Mouse (Mus musculus) kidney, embryonic 14.5 days (tissue): ENCODE measurements at regions not wholly inside any gene's neighbourhood (a gene's known extent, or its start where the extent isn't known, plus 50 kb on each side); places are given as distances from the start of the nearest gene placed in this dataset.
A peak's percentile ranks its signal among the peaks of the same experiment; 100 is the strongest.

ENCODE experiments used
- ATAC-seq: fragments of 200-750 bp; cut with Nextera tagmentation; 2 replicates; pipeline ENCODE4 v1.8.0; 2017; ENCODE audit warnings: moderate number of reproducible peaks, mild to moderate bottlenecking, moderate TSS enrichment, moderate library complexity; ENCODE audit not compliant: low FRiP score, low TSS enrichment
- H3K27ac ChIP-seq: fragments of 300-500 bp; sonication (generic); 2 replicates; pipeline ENCODE4 v1.5.1; 2014; ENCODE audit warnings: low read depth, mild to moderate bottlenecking, low read length, moderate library complexity, mixed read lengths
- H3K27me3 ChIP-seq: fragments of 300-500 bp; sonication (generic); 2 replicates; pipeline ENCODE4 v1.6.1; 2014; ENCODE audit warnings: mild to moderate bottlenecking, low read length; ENCODE audit not compliant: control insufficient read depth, insufficient read depth
- H3K36me3 ChIP-seq: fragments of 300-500 bp; sonication (generic); 2 replicates; pipeline ENCODE4 v1.6.1; 2014; ENCODE audit warnings: low read length, mixed read lengths; ENCODE audit not compliant: control insufficient read depth, insufficient read depth
- H3K4me1 ChIP-seq: fragments of 300-500 bp; sonication (generic); 2 replicates; pipeline ENCODE4 v1.6.1; 2014; ENCODE audit warnings: low read length, mixed read lengths; ENCODE audit not compliant: control insufficient read depth, insufficient read depth
- H3K4me2 ChIP-seq: fragments of 300-500 bp; sonication (generic); replicated peaks from 2 replicates; pipeline ENCODE4 v1.6.1; 2014; ENCODE audit warnings: low read depth, mild to moderate bottlenecking, low read length
- H3K4me3 ChIP-seq: fragments of 300-500 bp; sonication (generic); 2 replicates; pipeline ENCODE4 v1.5.1; 2014; ENCODE audit warnings: mild to moderate bottlenecking, low read length
- H3K9ac ChIP-seq: fragments of 300-500 bp; sonication (generic); 2 replicates; pipeline ENCODE4 v1.6.1; 2014; ENCODE audit warnings: low read depth, mild to moderate bottlenecking, low read length, moderate library complexity
- H3K9me3 ChIP-seq: fragments of 300-500 bp; sonication (generic); 2 replicates; pipeline ENCODE4 v1.6.1; 2016; ENCODE audit warnings: low read length; ENCODE audit not compliant: control insufficient read depth
- WGBS: fragments of 180-500 bp; shearing (Covaris S2); extraction: QIAGEN DNeasy Blood & Tissue Kit; methylation state at CpG from one replicate; pipeline ENCODE4 v1.1.7; 2014; 5-methylcytosine and 5-hydroxymethylcytosine counted together

GRCm38 (mm10) chr8:107821522-107821921, 120.9 kb upstream of the Zfhx3 start:
- Histone ChIP-seq H3K4me2 (no peak overlapping the region), H3K36me3 (no peaks in the 10 kb centered on the region), H3K27me3 (no peaks in the 10 kb centered on the region), H3K4me1 (peaks cover 16% of the 10 kb centered on the region; the same call in 1 of the 2 replicates), H3K9me3 (no peaks in the 10 kb centered on the region), H3K27ac (no peak overlapping the region), H3K4me3 (no peak overlapping the region), H3K9ac (no peak overlapping the region)
- peak; percentile 60; the same call in 1 of the 2 replicates for ATAC-seq
- WGBS = 24% methylated on average over 6 of the region's 6 CpGs

GRCm38 (mm10) chr8:107824096-107824495, 118.3 kb upstream of the Zfhx3 start:
- Histone ChIP-seq H3K4me1 (peaks cover 16% of the 10 kb centered on the region; the same call in 1 of the 2 replicates), H3K36me3 (no peaks in the 10 kb centered on the region), H3K27ac (no peak overlapping the region), H3K9me3 (no peaks in the 10 kb centered on the region), H3K9ac (no peak overlapping the region), H3K4me2 (peak overlapping the region; percentile 45), H3K27me3 (no peaks in the 10 kb centered on the region), H3K4me3 (peak overlapping the region; percentile 27)
- no peak for ATAC-seq
- WGBS = 21% methylated on average over 7 of the region's 7 CpGs

- H3K27ac ChIP-seq = no peak overlapping the region
- ATAC-seq = no peak
- 2% methylated on average over 14 of the region's 14 CpGs for WGBS
- H3K9me3 ChIP-seq = no peaks in the 10 kb centered on the region
- no peaks in the 10 kb centered on the region for H3K36me3 ChIP-seq
- H3K4me1 ChIP-seq = peaks cover 16% of the 10 kb centered on the region; the same call in 1 of the 2 replicates
- peak overlapping the region; percentile 45 for H3K4me2 ChIP-seq
- H3K4me3 ChIP-seq = peak overlapping the region; percentile 27
- no peaks in the 10 kb centered on the region for H3K27me3 ChIP-seq
- H3K9ac ChIP-seq = peak overlapping the region; percentile 1; the same call in 1 of the 2 replicates
These were observed 117.8 kb upstream of the Zfhx3 start for GRCm38 (mm10) chr8:107824640-107825039.

- no peak for ATAC-seq
- no peak overlapping the region for H3K27ac ChIP-seq
- H3K9ac ChIP-seq = no peak overlapping the region
- H3K4me3 ChIP-seq = no peak overlapping the region
- H3K36me3 ChIP-seq = no peaks in the 10 kb centered on the region
- WGBS = 51% methylated on average over 17 of the region's 17 CpGs
- no peaks in the 10 kb centered on the region for H3K9me3 ChIP-seq
- no peak overlapping the region for H3K4me2 ChIP-seq
- no peaks in the 10 kb centered on the region for H3K27me3 ChIP-seq
- H3K4me1 ChIP-seq = 0 out of 2 replicates have a peak, but pooled peaks cover 7% of the 10 kb centered on the region
These were observed 114.8 kb upstream of the Zfhx3 start for GRCm38 (mm10) chr8:107827500-107828125.

- Histone ChIP-seq H3K9me3 (no peaks in the 10 kb centered on the region), H3K27me3 (no peaks in the 10 kb centered on the region), H3K4me1 (0 out of 2 replicates have a peak, but pooled peaks cover 7% of the 10 kb centered on the region), H3K4me3 (no peak overlapping the region), H3K4me2 (no peak overlapping the region), H3K36me3 (no peaks in the 10 kb centered on the region), H3K9ac (no peak overlapping the region), H3K27ac (no peak overlapping the region)
- 90% methylated on average over 5 of the region's 5 CpGs for WGBS
- ATAC-seq = no peak
These were observed 113.9 kb upstream of the Zfhx3 start for GRCm38 (mm10) chr8:107828541-107828940.

GRCm38 (mm10) chr8:107833481-107833880, 109.0 kb upstream of the Zfhx3 start:
- WGBS = 81% methylated on average over 10 of the region's 10 CpGs
- no peak overlapping the region for H3K4me2 ChIP-seq
- H3K36me3 ChIP-seq = no peaks in the 10 kb centered on the region
- no peak overlapping the region for H3K4me3 ChIP-seq
- no peaks in the 10 kb centered on the region for H3K27me3 ChIP-seq
- no peaks in the 10 kb centered on the region for H3K9me3 ChIP-seq
- H3K9ac ChIP-seq = no peak overlapping the region
- ATAC-seq = no peak
- no peaks in the 10 kb centered on the region for H3K4me1 ChIP-seq
- H3K27ac ChIP-seq = no peak overlapping the region

- no peak overlapping the region for H3K4me3 ChIP-seq
- no peaks in the 10 kb centered on the region for H3K36me3 ChIP-seq
- no peaks in the 10 kb centered on the region for H3K9me3 ChIP-seq
- no peaks in the 10 kb centered on the region for H3K27me3 ChIP-seq
- ATAC-seq = no peak
- WGBS = 82% methylated on average over 3 of the region's 3 CpGs
- H3K4me1 ChIP-seq = no peaks in the 10 kb centered on the region
- no peak overlapping the region for H3K27ac ChIP-seq
- H3K9ac ChIP-seq = no peak overlapping the region
- H3K4me2 ChIP-seq = no peak overlapping the region
These were observed 96.3 kb upstream of the Zfhx3 start for GRCm38 (mm10) chr8:107846141-107846540.

GRCm38 (mm10) chr8:107851236-107852043, 91.0 kb upstream of the Zfhx3 start:
- no peak overlapping the region for H3K9ac ChIP-seq
- no peak overlapping the region for H3K4me2 ChIP-seq
- no peaks in the 10 kb centered on the region for H3K4me1 ChIP-seq
- ATAC-seq = no peak
- H3K27ac ChIP-seq = no peak overlapping the region
- no peaks in the 10 kb centered on the region for H3K9me3 ChIP-seq
- WGBS = 79% methylated on average over 17 of the region's 17 CpGs
- no peaks in the 10 kb centered on the region for H3K36me3 ChIP-seq
- no peak overlapping the region for H3K4me3 ChIP-seq
- no peaks in the 10 kb centered on the region for H3K27me3 ChIP-seq

GRCm38 (mm10) chr8:107859770-107860169, 82.7 kb upstream of the Zfhx3 start:
- Histone ChIP-seq H3K4me3 (no peak overlapping the region), H3K27me3 (no peaks in the 10 kb centered on the region), H3K9me3 (no peaks in the 10 kb centered on the region), H3K4me2 (no peak overlapping the region), H3K4me1 (no peaks in the 10 kb centered on the region), H3K27ac (no peak overlapping the region), H3K9ac (no peak overlapping the region), H3K36me3 (no peaks in the 10 kb centered on the region)
- 89% methylated on average over 4 of the region's 4 CpGs for WGBS
- ATAC-seq = no peak
